Mouse (Mus musculus) testis, adult 2 months (tissue): ENCODE measurements around the gene Speg. TPM values are rescaled to one million over a fixed set of nuclear protein-coding genes. Genes with fewer than 3 reads are reported as not detected.

Experiments used
- H3K27ac ChIP-seq: fragments of 200-500 bp; 2 replicates; pipeline ENCODE4 v1.5.1; 2012; ENCODE audit warnings: low read depth, low read length; ENCODE audit not compliant: control insufficient read depth, insufficient read depth
- H3K27me3 ChIP-seq: fragments of 200-500 bp; 2 replicates; pipeline ENCODE4 v1.6.1; 2012; ENCODE audit warnings: mild to moderate bottlenecking, low read length, moderate library complexity; ENCODE audit not compliant: control insufficient read depth, insufficient read depth
- H3K36me3 ChIP-seq: fragments of 200-500 bp; 2 replicates; pipeline ENCODE4 v1.6.1; 2012; ENCODE audit warnings: mild to moderate bottlenecking, low read length; ENCODE audit not compliant: control insufficient read depth, insufficient read depth
- H3K4me1 ChIP-seq: fragments of 200-500 bp; 2 replicates; pipeline ENCODE4 v1.6.1; 2012; ENCODE audit warnings: low read length; ENCODE audit not compliant: control insufficient read depth, insufficient read depth
- H3K4me3 ChIP-seq: fragments of 200-500 bp; 2 replicates; pipeline ENCODE4 v1.5.1; 2012; ENCODE audit warnings: low read depth, mild to moderate bottlenecking, low read length, moderate library complexity, mixed read lengths; ENCODE audit not compliant: control insufficient read depth
- CTCF ChIP-seq: fragments of 200-500 bp; IDR thresholded peaks from 2 replicates; pipeline ENCODE4 v1.5.1; 2012; ENCODE audit warnings: low read depth, mild to moderate bottlenecking, inconsistent platforms, low read length, moderate library complexity; ENCODE audit not compliant: control insufficient read depth, insufficient read depth, insufficient replicate concordance
- POLR2A ChIP-seq: fragments of 200-500 bp; IDR thresholded peaks from 2 replicates; pipeline ENCODE4 v1.6.1; 2012; ENCODE audit warnings: low read depth, mild to moderate bottlenecking, inconsistent platforms, low read length, moderate library complexity; ENCODE audit not compliant: control insufficient read depth
- polyA plus RNA-seq: library from polyadenylated mRNA; depleted of rRNA; stranded (reverse); fragments of >200 nt; gene quantifications from 2 replicates; pipeline ENCODE4 v1.2.3, GENCODE M21; 2012

The Speg gene
- polyA plus RNA-seq, 1 experiment: 1.4 TPM

DNA sequence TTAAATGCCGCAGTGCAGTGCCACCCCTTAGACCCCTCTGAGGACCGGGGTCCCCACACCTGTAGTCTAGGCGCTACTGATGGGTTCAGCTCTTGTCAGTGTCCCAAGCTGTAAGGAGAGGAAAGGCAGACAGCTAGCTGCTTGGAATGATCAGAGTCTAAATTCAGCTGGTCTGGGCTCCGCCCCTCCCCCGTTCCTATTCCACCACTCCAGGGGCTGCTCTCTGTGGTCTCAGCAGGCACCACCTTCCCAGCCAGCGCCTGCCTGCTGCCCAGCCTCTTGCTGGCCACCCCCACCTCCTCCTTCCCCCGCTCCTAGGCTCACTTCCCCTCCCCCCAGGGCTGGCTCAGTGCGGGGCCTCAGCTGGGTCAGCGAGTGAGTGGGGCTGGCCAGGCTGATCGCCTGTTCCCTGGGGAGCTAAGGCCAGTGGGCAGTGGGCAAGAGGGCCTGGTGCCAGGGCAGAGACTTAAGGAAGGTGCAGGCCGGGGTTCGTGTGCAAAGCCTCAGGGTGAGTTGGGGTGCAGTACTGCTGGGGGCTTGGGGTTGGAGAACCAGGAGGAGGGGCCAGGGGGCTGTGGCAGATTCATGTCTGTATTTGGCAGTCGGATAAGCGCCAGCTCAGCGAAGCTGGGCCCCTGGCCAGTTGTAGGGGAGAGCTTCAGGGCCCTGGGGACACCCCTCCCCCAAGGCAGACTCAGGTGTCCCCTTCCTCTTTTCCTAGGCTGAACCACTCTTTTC lies 24.8 kb downstream of the Speg start:
- Histone ChIP-seq H3K4me3 (no peak overlapping the region), H3K27me3 (no peaks in the 10 kb centered on the region), H3K27ac (no peak overlapping the region), H3K36me3 (no peaks in the 10 kb centered on the region), H3K4me1 (peaks cover 8% of the 10 kb centered on the region)
- TF ChIP-seq CTCF: no peak
- TF ChIP-seq POLR2A: no peak

DNA sequence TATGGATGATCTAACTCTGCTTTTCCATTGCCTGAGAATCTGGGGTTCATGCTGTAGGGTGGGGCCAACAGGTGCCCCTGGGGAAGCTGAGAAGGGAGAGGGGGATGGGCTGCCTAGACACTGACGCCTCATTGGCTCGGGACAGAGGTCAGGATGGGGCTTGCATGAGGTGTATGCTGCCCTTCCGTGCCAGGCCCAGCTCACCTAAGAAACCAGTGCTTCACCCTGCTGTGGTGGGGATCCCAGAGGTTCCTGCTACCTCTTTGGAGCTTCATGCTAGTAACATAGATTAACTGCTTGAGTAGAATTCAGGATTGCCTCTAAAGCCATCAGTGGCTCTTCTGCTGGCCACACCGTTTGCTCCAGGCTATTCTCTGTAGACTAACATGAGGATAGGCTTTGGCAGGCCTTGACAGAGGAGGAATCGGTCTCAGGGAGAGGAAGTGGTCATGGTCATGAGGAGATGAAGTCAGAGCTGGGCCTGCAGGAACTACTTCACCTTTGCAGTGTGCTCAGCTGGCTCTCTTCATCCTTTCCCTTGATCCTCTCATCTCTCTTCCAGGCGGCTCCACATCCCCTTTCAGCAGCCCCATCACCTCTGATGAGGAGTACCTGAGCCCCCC lies 25.5 kb downstream of the Speg start:
- no peak for TF ChIP-seq CTCF
- no peak for TF ChIP-seq POLR2A
- peaks cover 8% of the 10 kb centered on the region for H3K4me1 ChIP-seq

DNA sequence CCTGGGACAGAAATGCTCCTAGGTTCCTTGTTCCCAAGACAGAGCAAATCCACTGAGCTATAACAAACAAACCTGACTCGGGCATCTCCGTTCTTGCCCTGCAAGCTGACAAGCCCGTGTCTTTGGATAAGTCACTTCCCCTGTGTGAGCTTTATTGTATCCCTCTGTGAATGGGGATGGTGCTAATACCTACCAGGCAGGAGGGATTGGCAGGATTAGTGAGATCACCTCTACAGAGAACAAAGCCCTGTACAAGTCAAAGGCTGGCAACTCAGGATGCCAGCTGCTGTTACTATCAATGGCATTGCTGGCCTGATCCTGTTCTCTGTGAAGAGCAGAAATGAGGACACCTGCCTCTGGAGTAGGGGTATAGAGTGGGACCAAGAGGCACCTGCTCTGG lies 30.4 kb downstream of the Speg start:
- no peak overlapping the region for H3K27ac ChIP-seq
- H3K36me3 ChIP-seq: no peaks in the 10 kb centered on the region
- H3K4me3 ChIP-seq: no peak overlapping the region
- H3K27me3 ChIP-seq: no peaks in the 10 kb centered on the region
- H3K4me1 ChIP-seq: no peaks in the 10 kb centered on the region
- no peak for TF ChIP-seq CTCF
- no peak for TF ChIP-seq POLR2A

More for the DNA sequence above, 25.5 kb downstream of the Speg start:
- Histone ChIP-seq H3K4me3 (no peak overlapping the region), H3K27ac (no peak overlapping the region), H3K27me3 (no peaks in the 10 kb centered on the region), H3K36me3 (no peaks in the 10 kb centered on the region)

DNA sequence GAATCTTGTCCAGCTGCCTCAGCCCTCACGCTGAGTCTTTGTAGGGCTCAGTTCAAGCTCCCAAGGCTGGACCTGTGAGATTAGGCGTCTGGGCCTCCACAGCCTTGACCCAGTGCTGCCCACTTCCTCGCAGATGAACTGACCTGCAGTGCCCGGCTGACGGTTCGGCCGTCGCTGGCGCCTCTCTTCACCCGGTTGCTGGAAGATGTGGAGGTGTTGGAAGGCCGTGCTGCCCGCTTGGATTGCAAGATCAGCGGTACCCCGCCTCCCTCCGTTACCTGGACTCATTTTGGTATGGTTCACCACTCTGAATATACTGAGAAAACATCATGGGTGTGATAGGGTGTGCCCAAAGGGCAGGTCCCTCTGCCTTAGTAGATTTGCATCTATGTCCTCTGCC lies 31.1 kb downstream of the Speg start:
- Histone ChIP-seq H3K27ac (no peak overlapping the region), H3K27me3 (no peaks in the 10 kb centered on the region), H3K4me1 (no peaks in the 10 kb centered on the region), H3K36me3 (no peaks in the 10 kb centered on the region), H3K4me3 (no peak overlapping the region)
- TF ChIP-seq CTCF (no peak), POLR2A (no peak)

DNA sequence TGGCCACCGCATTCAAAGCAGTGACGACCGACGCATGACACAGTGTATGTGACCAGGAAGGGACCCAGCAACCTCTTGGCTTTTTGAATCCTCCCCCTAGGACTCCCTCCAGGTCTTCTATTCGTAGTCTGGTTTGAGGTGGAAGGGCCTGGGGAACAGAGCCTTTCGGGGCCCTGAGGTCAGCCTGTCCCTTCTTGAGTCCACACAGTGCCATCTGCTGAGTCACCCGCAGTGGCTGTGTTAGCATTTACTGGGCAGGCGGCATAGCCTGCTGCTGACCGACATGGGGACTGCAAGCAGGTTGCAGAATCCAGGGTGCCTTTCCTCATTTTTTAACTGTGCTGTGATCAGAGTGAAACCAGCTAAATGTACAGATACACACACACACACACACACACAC lies 32.0 kb downstream of the Speg start:
- Histone ChIP-seq H3K27ac (no peak overlapping the region), H3K4me1 (no peaks in the 10 kb centered on the region), H3K4me3 (no peak overlapping the region), H3K27me3 (no peaks in the 10 kb centered on the region), H3K36me3 (no peaks in the 10 kb centered on the region)
- no peak for TF ChIP-seq CTCF

DNA sequence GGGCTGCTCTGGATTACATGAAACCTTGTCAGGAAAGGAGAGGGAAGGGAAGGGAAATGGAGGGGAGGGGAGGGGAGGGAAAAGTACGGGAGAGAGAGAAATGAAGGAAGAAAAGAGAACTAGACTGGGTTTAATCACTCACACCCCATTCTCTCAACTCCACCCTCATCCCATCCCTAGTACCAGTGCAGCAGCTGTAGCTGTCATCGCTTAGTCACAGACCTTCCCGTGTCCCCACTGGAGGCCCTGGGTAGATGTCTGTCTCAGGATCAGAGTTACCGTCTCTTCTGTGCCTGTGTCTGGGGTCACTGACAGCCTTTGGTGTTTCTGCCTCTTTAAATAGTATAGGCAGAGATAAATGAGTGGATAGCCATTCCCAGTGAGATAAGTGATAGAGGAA lies 33.1 kb downstream of the Speg start:
- H3K36me3 ChIP-seq: no peaks in the 10 kb centered on the region
- no peaks in the 10 kb centered on the region for H3K27me3 ChIP-seq
- no peak overlapping the region for H3K27ac ChIP-seq
- no peaks in the 10 kb centered on the region for H3K4me1 ChIP-seq
- TF ChIP-seq POLR2A: no peak
- TF ChIP-seq CTCF: no peak
- no peak overlapping the region for H3K4me3 ChIP-seq

DNA sequence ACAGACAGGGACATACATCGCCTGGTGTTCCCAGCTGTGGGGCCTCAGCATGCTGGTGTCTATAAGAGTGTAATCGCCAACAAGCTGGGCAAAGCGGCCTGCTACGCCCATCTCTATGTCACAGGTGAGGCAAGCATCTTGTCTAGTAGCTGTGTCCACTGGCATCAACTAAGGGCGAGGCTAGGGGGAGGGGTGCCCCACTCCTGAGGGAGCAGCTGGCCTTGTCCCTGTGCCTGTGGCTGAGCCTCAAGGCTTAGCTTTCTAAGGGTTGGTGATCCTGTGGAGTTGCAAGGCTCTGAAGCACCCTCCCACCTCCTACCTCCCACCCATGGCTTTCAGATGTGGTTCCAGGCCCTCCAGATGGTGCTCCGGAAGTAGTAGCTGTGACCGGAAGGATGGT lies 34.9 kb downstream of the Speg start:
- Histone ChIP-seq H3K36me3 (no peaks in the 10 kb centered on the region), H3K4me3 (no peak overlapping the region), H3K27ac (no peak overlapping the region), H3K27me3 (no peaks in the 10 kb centered on the region), H3K4me1 (no peaks in the 10 kb centered on the region)
- TF ChIP-seq POLR2A (no peak), CTCF (no peak)
